Mouse (Mus musculus): Measurements from ENCODE around the gene Tnnc1.
A peak's percentile ranks its signal among the peaks of the same experiment; 100 is the strongest.

The Tnnc1 gene

DNA sequence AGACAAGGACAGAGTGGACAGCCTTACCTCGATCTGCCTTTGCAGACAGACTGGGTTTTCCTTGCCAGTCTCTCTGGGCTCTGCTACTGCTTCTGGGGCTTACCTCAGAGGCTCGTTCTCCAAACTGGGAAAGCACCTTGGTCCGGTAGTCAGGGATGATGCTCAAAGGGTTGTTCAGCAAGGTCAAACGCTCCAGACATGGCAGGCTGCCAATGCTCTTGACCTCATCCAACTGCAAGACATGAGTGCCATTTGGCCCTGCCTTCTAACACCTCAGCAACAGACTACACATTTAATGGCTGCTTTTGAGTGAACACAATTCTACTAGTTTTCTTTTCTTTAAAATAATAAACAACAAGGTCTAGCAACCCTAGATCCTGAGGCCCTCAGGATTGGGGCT, 21.5 kb upstream of the Tnnc1 start:
- DNase-seq: no peak

DNA sequence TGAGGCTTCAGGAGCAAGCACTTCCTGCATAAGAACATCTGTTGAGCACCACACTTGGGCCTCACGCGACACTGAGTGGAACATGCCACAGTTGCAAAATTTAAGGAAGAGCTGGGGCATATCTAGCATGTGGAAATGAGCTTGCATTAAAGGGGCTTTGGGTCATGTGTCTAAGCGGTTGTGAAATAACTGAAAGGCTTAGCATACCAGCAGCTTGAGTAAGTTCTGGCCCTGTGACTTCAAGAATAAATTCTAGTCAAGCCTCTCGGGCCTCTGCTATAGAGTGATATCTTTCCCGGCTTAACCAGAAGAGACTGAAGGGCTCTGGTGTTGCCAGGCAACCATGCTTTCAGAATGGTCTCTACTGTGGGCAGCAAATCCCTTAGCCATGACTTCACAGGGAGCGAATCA, 19.3 kb upstream of the Tnnc1 start:
- DNase-seq: no peak

- DNase-seq: no peak
These were observed 18.8 kb upstream of the Tnnc1 start for GRCm38 (mm10) chr14:31189348-31189747.

- DNase-seq: no peak
These were observed 16.2 kb upstream of the Tnnc1 start for GRCm38 (mm10) chr14:31191936-31192335.

DNA sequence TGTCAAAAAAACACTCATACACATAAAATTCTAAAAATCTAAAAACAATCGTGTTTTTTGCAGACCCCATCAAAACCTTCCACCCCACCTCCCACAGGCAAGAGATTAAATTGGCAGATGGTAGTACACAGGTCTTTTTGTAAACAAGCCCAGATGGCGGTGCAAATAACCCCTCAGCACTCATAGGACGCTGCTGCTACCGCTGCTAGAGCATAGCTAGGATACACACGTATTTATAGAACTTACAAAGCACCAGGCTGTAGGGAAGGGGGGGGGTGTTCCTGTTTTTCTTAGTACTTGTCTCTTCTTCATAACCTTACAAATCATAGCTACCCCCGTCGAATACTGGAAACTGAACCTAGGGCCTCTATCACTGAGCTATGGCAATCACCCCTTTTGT, 14.3 kb upstream of the Tnnc1 start:
- no peak for DNase-seq

- DNase-seq: no peak
These were observed 13.7 kb upstream of the Tnnc1 start for GRCm38 (mm10) chr14:31194441-31194840.

DNA sequence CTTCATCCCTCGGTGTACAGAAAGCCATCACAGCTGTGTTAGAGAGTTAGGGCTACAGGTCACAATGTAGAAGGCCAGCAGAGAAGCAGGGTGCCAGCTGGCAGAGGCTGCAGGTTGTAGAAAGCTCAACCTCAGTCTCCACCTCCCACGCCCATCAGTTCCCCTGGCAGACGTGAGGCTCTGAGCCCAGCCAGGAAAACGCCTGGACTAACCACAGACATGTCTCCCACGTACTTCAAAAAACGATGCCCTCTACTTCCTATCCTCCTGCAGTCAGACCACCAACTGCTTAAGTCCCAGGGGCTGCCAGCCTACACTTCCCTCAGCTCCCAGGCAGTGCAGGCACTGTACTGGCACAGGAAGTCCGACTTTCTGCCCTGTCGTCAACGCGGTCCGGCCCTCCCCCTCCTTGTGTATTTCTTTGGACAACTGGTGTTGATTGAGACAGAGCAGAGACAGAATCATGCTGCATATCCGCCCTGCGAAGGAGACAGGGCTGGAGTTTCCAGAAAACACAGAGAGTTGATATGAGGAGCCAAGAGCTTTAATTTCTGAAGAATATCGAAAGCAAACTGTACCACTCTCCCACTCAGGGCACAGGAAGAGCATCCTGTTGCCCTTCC, 13.1 kb upstream of the Tnnc1 start:
- DNase-seq: peak; percentile 56

- DNase-seq: no peak
These were observed 12.6 kb upstream of the Tnnc1 start for GRCm38 (mm10) chr14:31195521-31195920.

DNA sequence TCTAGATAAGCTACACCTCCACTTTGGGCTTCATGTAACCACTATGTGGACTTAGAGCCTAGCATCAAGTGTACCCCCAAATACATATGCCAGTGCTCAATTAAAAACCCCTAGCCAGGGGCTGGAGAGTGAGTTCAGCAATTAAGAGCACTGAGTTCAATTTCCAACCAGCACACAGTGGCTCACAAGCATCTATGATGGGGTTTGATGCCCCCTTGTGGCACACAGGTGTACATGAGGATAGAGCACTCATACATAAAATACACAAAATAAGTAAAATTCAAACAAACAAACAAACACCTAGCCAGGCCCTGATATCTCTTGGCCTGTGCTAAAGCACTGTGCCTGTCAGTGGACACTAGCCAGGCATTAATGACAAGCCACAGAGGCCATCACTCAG, 12.1 kb upstream of the Tnnc1 start:
- no peak for DNase-seq

GRCm38 (mm10) chr14:31197547-31198516, 10.3 kb upstream of the Tnnc1 start:
- no peak for DNase-seq

GRCm38 (mm10) chr14:31199599-31199998, 8.5 kb upstream of the Tnnc1 start:
- DNase-seq: no peak

GRCm38 (mm10) chr14:31200038-31200437, 8.1 kb upstream of the Tnnc1 start:
- no peak for DNase-seq

- no peak for DNase-seq
These were observed 3.3 kb upstream of the Tnnc1 start for GRCm38 (mm10) chr14:31204844-31205243.

- DNase-seq: no peak
These were observed 2.9 kb upstream of the Tnnc1 start for GRCm38 (mm10) chr14:31205244-31205561.

DNA sequence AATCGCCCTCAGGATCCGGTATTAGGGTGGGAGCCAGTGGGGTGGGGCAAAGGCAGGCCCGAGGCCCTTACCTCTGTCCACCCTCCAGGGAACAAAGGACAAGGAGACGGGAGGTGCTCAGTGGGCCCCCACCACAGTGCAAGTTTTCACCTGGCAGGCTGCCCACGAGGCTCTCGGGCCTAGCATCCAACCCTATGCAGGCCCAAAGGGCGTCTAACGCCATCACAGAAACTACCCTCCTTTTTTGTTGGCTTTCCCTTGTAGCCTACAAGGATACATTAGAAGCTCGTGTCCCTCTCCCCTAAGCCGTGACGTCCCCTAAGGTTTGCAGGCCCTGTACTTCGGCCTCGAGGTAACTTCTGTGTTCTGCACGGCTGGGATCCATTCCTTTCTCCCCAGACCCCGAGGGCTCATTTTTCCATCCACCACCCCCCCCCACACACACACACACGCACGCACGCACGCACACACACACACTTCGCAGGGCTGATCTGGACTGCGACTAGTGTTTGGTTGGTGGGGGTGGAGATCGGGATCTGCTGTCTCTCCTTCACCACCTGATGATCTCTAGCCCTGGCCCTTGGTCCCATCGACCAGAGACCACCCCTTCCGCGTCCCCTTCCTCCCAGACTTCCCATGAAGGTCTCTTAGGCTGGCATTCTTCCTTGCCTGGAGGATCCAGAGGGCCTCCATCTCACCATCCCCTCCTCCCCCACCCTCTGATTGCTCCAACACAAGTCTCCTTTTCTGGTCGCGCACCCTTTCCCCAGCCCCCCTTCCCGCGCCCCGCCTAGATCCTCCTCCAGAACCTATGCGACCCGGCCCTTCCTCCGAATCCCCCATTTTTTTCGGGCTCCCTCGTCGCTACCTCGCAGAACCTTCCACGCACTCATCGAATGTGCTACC, 2.3 kb upstream of the Tnnc1 start:
- peak; percentile 60 for DNase-seq

GRCm38 (mm10) chr14:31206472-31206981, 1.6 kb upstream of the Tnnc1 start:
- peak; percentile 96 for DNase-seq

DNA sequence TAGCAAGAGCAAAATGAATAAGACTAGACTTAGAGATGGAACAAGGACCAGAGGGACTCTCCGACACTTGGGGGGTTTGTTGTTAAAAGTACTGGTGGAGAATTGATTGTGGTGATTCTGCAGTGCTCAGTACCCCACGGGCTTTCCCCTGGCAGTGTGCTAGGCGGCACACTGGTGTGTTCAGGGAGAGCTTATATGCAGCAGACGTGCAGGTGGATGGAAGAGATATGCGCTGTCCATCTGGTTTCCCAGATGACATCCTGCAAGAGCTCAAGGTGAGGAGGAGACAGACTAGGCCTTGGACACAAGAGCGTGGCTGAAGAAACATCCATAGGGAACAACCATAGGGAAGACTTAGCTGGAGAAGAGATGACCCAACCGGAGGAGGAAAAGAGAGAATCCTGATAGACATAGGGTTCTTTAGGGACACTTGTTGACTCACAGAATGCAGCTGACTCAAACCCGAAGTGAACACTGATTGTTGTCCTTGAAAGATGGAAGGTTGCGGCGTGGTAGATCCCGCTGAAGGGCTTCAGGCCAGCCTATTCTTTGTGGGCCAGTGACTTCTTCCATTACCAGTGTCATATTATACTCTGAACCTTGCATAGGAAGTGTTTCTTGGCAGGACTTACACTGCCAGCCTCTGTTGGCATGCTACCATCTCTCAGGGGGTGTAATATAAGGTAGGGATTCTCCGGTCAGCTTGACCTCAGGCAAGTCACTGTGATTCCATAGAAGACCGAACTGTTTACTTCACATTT, 862 bp upstream of the Tnnc1 start:
- DNase-seq: peak; percentile 35

DNA sequence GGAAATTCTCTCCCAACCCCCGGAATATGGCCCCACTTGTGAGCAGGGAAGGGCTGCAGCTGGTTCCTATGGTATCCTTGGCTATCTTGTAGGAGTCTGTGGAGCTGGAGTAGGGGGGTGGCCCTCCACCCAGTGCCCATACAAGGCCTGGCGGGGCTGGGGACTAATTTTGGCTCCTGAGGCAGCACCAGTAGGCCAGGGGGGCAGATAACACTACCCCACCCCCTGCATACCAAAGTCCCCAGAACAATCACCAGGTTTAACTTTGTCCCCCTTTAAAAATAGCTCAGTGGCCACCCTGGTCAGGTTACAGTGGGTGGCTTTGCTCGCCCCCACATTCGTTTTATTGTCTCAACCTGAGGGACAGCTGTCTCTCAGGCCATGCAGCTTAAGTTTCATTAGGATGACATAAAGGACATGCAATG, 1.0 kb downstream of the Tnnc1 start:
- DNase-seq: no peak

DNA sequence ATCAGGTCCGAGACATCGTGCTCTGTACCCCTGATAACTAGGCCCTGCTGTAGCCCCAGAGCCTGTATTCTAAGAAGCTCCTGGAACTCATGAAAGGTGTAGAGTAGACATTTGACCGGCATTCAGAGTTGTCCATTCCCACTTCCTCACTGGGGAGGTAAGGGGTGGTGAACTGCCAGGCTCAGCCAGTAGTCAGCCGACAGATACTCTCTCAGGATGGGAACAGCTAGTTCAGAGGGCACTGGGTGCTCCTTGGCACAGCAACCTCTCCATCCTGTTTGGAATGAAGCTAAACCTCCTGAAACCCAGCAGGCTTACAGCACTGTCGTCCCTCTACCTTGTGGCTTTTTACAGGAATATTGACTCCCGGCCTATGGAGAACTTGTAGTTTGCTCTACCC, 3.7 kb downstream of the Tnnc1 start:
- DNase-seq: no peak

GRCm38 (mm10) chr14:31212499-31212898, 4.4 kb downstream of the Tnnc1 start:
- DNase-seq: no peak

DNA sequence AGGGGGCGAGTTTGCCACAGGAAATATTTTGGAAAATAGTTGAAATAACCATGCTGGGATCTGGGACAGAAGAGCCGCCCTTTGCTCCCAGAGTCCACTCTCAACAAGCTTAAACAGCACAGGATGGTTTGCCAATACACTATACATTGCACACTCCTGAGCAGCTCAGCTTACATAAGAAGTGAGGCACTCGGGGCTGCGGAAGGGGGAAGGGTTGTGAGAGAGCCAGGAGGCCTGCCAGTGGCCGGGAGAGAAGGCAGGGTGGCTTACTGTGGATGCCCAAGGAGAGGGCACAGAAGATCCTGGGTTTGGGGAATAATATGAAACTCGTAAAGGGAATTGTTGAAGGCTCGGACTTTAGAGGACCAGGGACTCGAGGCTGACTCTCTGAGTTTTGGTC, 5.8 kb downstream of the Tnnc1 start:
- DNase-seq: no peak

DNA sequence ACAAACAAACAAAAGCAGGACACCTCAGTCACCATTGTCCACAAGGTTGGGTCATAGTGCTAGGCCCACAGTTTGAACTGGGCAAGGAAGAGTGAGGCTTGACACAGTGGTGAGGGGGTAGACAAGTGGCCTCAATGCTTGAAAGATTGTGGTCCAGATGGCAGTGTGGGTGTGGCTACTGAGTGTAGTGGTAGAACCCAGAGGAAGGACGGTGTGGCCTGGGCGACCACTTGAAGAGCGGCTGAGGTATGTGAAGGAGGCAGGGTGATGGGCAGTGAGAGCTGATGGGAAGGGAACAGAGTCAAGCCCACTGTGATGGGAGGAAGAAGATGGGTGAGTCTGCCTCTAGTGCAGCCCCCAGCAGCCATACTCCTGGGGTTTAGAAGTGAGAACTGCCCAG, 6.6 kb downstream of the Tnnc1 start:
- no peak for DNase-seq

All from cerebellum, adult 11 months (tissue).